Mouse (Mus musculus) ovary, postnatal 36 days (tissue): ENCODE measurements around the gene Gtf2ird2.

Experiments
- DNase-seq: peaks from one replicate; pipeline ENCODE4 v3.0.0; 2022; ENCODE audit warnings: low spot score, mixed read lengths

Gene Gtf2ird2

GRCm38 (mm10) chr5:134268751-134269150 is 84.9 kb downstream of the Gtf2ird2 start:
- no peak for DNase-seq

DNA sequence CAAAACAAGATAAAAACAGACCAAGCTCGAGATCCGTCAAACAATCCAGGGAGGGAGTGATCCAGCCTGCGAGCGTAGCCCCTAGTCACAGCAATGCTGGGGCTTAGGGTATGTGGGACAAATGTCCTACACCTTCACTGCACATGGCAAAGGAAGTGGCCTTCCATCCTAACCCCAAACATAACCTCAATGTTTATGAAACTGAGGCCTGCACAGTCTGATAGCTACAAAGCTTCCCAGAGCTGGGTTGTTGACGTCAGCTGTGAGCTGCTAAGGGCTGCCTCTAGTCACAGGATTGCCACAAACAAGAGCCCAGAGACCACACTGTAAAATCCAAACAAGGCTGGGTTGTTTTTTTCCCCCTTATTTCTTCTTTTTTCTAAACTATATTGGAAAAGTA is 85.9 kb downstream of the Gtf2ird2 start:
- DNase-seq: no peak

DNA sequence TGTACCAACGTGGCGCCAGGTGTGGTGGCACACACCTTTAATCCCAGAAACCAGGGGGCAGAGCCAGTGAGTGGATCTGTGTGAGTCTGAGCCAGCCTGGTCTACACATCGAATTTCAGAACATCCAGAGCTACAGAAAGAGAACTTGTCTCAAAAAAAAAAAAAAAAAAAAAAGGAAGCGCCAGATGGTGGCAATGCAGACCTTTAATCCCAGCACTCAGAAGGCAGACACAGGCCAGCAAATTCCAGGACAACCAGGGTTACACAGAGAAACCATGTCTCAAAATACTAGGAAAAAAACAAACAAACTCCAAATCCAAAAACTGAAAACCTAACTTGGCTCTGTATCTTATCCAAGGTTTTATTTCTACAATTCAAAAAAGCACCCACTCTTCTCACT is 86.7 kb downstream of the Gtf2ird2 start:
- DNase-seq: no peak

DNA sequence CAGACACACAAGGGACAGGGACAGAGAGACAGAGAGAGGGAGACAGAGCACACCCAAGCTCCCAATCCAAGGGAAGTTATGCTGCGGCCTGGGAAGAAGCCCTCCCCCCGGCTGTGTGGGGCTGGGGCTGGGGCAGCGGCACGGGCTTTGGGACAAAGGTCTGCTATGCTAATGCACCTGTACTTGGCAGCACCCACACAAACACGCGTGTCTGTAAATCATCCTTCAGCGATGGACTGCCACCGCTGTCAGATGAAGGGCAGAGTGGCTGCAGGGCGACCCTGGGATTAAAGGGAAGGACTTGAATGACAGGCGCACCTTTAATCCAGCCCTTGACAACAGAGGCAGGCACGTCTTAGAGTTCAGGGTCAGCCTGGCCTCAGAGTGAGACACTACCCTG is 87.6 kb downstream of the Gtf2ird2 start:
- no peak for DNase-seq

- DNase-seq: no peak
Observed at GRCm38 (mm10) chr5:134272761-134273160, 88.9 kb downstream of the Gtf2ird2 start.

GRCm38 (mm10) chr5:134273761-134274160 is 89.9 kb downstream of the Gtf2ird2 start:
- DNase-seq: no peak
